Mouse (Mus musculus) kidney, adult 2 months (tissue): ENCODE measurements at regions not wholly inside any gene's neighbourhood (a gene's known extent, or its start where the extent isn't known, plus 50 kb on each side); places are given as distances from the start of the nearest gene placed in this dataset.

Experiments
- CTCF ChIP-seq: fragments of 200-500 bp; conservative IDR thresholded peaks from 2 replicates; pipeline ENCODE4 v1.5.1; 2011; ENCODE audit warnings: low read depth, mild to moderate bottlenecking, control low read depth, low read length, moderate library complexity, mixed read lengths; ENCODE audit not compliant: insufficient read depth, insufficient read length
- POLR2A ChIP-seq: fragments of 200-500 bp; IDR thresholded peaks from one replicate; pipeline ENCODE4 v1.6.1; 2011; ENCODE audit warnings: low read depth, low read length, control low read depth

DNA sequence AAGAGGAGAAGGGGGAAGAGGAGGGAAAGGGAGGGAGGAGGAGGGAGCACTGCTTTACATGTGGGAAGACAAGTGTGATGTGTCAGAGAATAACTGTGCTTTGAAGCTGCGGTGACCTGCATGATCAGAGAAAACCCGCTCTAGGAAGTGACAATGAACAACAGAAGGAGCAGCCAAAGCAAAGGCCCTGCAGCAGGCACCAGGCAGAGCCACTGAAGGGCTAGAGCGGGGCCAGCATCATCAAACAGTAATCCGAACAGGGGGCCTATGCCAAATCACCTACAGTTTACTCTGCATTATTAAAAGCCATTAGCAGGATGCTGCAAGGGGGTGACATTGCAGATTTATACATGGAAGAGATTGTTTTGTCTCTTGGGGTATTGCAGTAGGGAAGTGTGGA lies 583.4 kb upstream of the Gm19410 start:
- no peak for TF ChIP-seq CTCF
- TF ChIP-seq POLR2A = no peak
